Mouse (Mus musculus) heart, postnatal 0 days (tissue): Measurements from ENCODE around the gene Tbxas1. TPM values are rescaled to one million over a fixed set of nuclear protein-coding genes. Genes with fewer than 3 reads are reported as not detected.

Experiments
- ATAC-seq: fragments of 200-750 bp; cut with Nextera tagmentation; 2 replicates; pipeline ENCODE4 v1.8.0; 2017; ENCODE audit warnings: low read depth, moderate number of reproducible peaks, moderate library complexity; ENCODE audit not compliant: insufficient read depth
- DNase-seq: peaks from one replicate; pipeline ENCODE4 v3.0.0-alpha.2; 2016; ENCODE audit warnings: low spot score
- H3K27ac ChIP-seq: fragments of 300-500 bp; sonication (generic); 2 replicates; pipeline ENCODE4 v1.5.1; 2014; ENCODE audit warnings: low read depth, mild to moderate bottlenecking
- H3K27me3 ChIP-seq: fragments of 300-500 bp; sonication (generic); 2 replicates; pipeline ENCODE4 v1.6.1; 2014; ENCODE audit warnings: low read length, mixed read lengths; ENCODE audit not compliant: control insufficient read depth, insufficient read depth
- H3K36me3 ChIP-seq: fragments of 300-500 bp; sonication (generic); replicated peaks from 2 replicates; pipeline ENCODE4 v1.6.1; 2014; ENCODE audit warnings: low read length, mixed read lengths; ENCODE audit not compliant: control insufficient read depth, insufficient read depth
- H3K4me1 ChIP-seq: fragments of 300-500 bp; sonication (generic); 2 replicates; pipeline ENCODE4 v1.6.1; 2014; ENCODE audit warnings: antibody characterized with exemption; ENCODE audit not compliant: control insufficient read depth, insufficient read depth
- H3K4me2 ChIP-seq: fragments of 300-500 bp; sonication (generic); 2 replicates; pipeline ENCODE4 v1.6.1; 2014; ENCODE audit warnings: low read depth, mild to moderate bottlenecking, low read length, moderate library complexity
- H3K4me3 ChIP-seq: fragments of 300-500 bp; sonication (generic); 2 replicates; pipeline ENCODE4 v1.5.1; 2014; ENCODE audit warnings: low read depth, low read length
- H3K9ac ChIP-seq: fragments of 300-500 bp; sonication (generic); replicated peaks from 2 replicates; pipeline ENCODE4 v1.6.1; 2014; ENCODE audit warnings: low read depth, low read length, mixed read lengths
- H3K9me3 ChIP-seq: fragments of 300-500 bp; sonication (generic); replicated peaks from 2 replicates; pipeline ENCODE4 v1.6.1; 2016; ENCODE audit warnings: low read length; ENCODE audit not compliant: control insufficient read depth
- CTCF ChIP-seq: IDR thresholded peaks from 2 replicates; pipeline ENCODE4 v1.5.1; 2016; ENCODE audit warnings: antibody characterized with exemption, control low read depth, low read depth
- EP300 ChIP-seq: IDR thresholded peaks from 2 replicates; pipeline ENCODE4 v1.6.1; 2016; ENCODE audit warnings: antibody characterized with exemption, low read depth
- WGBS: fragments of 180-500 bp; shearing (Covaris S2); extraction: QIAGEN DNeasy Blood & Tissue Kit; methylation state at CpG from one replicate; pipeline ENCODE4 v1.1.7; 2014; 5-methylcytosine and 5-hydroxymethylcytosine counted together
- polyA plus RNA-seq: library from polyadenylated mRNA; unstranded; fragments of >200 nt; fragmentation: Nextera tagmentation; extraction: Ambion mirVana; gene quantifications from 2 replicates; pipeline ENCODE4 v1.2.1, GENCODE M21; 2015
- total RNA-seq: library from RNA; depleted of rRNA; stranded (reverse); fragments of >200 nt; gene quantifications from 2 replicates; pipeline ENCODE4 v1.2.3, GENCODE M21; 2014; ENCODE audit warnings: low replicate concordance

Tbxas1 gene
- total and polyA plus RNA-seq, 2 experiments from 2014 or later, result 0.64 to 1.6 TPM

GRCm38 (mm10) chr6:38950838-38951237 is 75.6 kb downstream of the Tbxas1 start:
- Histone ChIP-seq H3K27me3 (no peaks in the 10 kb centered on the region), H3K36me3 (no peaks in the 10 kb centered on the region), H3K9me3 (no peaks in the 10 kb centered on the region), H3K4me3 (no peak overlapping the region), H3K4me2 (no peak overlapping the region), H3K9ac (no peak overlapping the region), H3K4me1 (peaks cover 20% of the 10 kb centered on the region), H3K27ac (no peak overlapping the region)
- 62% methylated on average over 3 of the region's 3 CpGs for WGBS
- TF ChIP-seq CTCF (no peak), EP300 (no peak)
- DNase-seq (no peak), ATAC-seq (no peak)

GRCm38 (mm10) chr6:38956641-38957040 is 81.4 kb downstream of the Tbxas1 start:
- no peak overlapping the region for H3K4me3 ChIP-seq
- no peak overlapping the region for H3K27ac ChIP-seq
- no peaks in the 10 kb centered on the region for H3K36me3 ChIP-seq
- no peak overlapping the region for H3K9ac ChIP-seq
- DNase-seq (no peak), ATAC-seq (no peak)
- H3K4me2 ChIP-seq, result no peak overlapping the region
- no peaks in the 10 kb centered on the region for H3K9me3 ChIP-seq
- H3K27me3 ChIP-seq, result no peaks in the 10 kb centered on the region
- WGBS, result 66% methylated on average over 2 of the region's 2 CpGs
- TF ChIP-seq EP300 (no peak), CTCF (no peak)
- 0 out of 2 replicates have a peak, but pooled peaks cover 9% of the 10 kb centered on the region for H3K4me1 ChIP-seq

- TF ChIP-seq CTCF (no peak), EP300 (no peak)
- Histone ChIP-seq H3K9me3 (no peaks in the 10 kb centered on the region), H3K4me2 (no peak overlapping the region), H3K36me3 (no peaks in the 10 kb centered on the region), H3K4me1 (0 out of 2 replicates have a peak, but pooled peaks cover 9% of the 10 kb centered on the region), H3K27ac (no peak overlapping the region), H3K27me3 (no peaks in the 10 kb centered on the region), H3K9ac (no peak overlapping the region), H3K4me3 (no peak overlapping the region)
- DNase-seq, result no peak
- WGBS, result 66% methylated on average over 5 of the region's 5 CpGs
- no peak for ATAC-seq
These were observed 82.0 kb downstream of the Tbxas1 start for GRCm38 (mm10) chr6:38957246-38957645.

GRCm38 (mm10) chr6:38959502-38959901 is 84.3 kb downstream of the Tbxas1 start:
- H3K4me2 ChIP-seq, result no peak overlapping the region
- H3K4me3 ChIP-seq, result no peak overlapping the region
- H3K27ac ChIP-seq, result no peak overlapping the region
- H3K4me1 ChIP-seq, result 0 out of 2 replicates have a peak, but pooled peaks cover 9% of the 10 kb centered on the region
- WGBS, result 90% methylated on average over 9 of the region's 9 CpGs
- DNase-seq (no peak), ATAC-seq (no peak)
- TF ChIP-seq EP300 (no peak), CTCF (no peak)
- no peaks in the 10 kb centered on the region for H3K36me3 ChIP-seq
- H3K9ac ChIP-seq, result no peak overlapping the region
- no peaks in the 10 kb centered on the region for H3K9me3 ChIP-seq
- H3K27me3 ChIP-seq, result no peaks in the 10 kb centered on the region

GRCm38 (mm10) chr6:38960367-38960766 is 85.2 kb downstream of the Tbxas1 start:
- no peak for DNase-seq
- Histone ChIP-seq H3K4me2 (no peak overlapping the region), H3K36me3 (no peaks in the 10 kb centered on the region), H3K4me3 (no peak overlapping the region), H3K27ac (0 out of 2 replicates have a peak overlapping the region, but pooled peaks have one; percentile 36), H3K9ac (no peak overlapping the region), H3K27me3 (no peaks in the 10 kb centered on the region), H3K4me1 (0 out of 2 replicates have a peak, but pooled peaks cover 9% of the 10 kb centered on the region), H3K9me3 (no peaks in the 10 kb centered on the region)
- 59% methylated on average over 2 of the region's 3 CpGs for WGBS
- ATAC-seq, result no peak
- TF ChIP-seq CTCF (no peak), EP300 (no peak)

- peak; percentile 92 for ATAC-seq
- Histone ChIP-seq H3K4me3 (no peak overlapping the region), H3K4me1 (0 out of 2 replicates have a peak, but pooled peaks cover 9% of the 10 kb centered on the region), H3K27me3 (no peaks in the 10 kb centered on the region), H3K27ac (peak overlapping the region; percentile 36), H3K4me2 (no peak overlapping the region), H3K9me3 (no peaks in the 10 kb centered on the region), H3K9ac (no peak overlapping the region), H3K36me3 (no peaks in the 10 kb centered on the region)
- 47% methylated on average over 12 of the region's 12 CpGs for WGBS
- TF ChIP-seq EP300, result 0 out of 2 replicates have a peak, but pooled peaks have one; percentile 55
- no peak for TF ChIP-seq CTCF
- DNase-seq, result peak; percentile 78
These were observed 85.7 kb downstream of the Tbxas1 start for GRCm38 (mm10) chr6:38960791-38961426.
